Mouse (Mus musculus) limb, embryonic 12.5 days (tissue): Measurements from ENCODE around the gene Sec61g. TPM values are rescaled to one million over a fixed set of nuclear protein-coding genes. Genes with fewer than 3 reads are reported as not detected.
A peak's percentile ranks its signal among the peaks of the same experiment; 100 is the strongest.
"Not testable (repeated sequence)": the region's sequence is repeated elsewhere in the genome, so short reads cannot be mapped to it uniquely, and the experiment has no call there.

Experiments
- ATAC-seq: fragments of 200-750 bp; cut with Nextera tagmentation; 2 replicates; pipeline ENCODE4 v1.8.0; 2017; ENCODE audit warnings: low read depth, moderate TSS enrichment; ENCODE audit not compliant: insufficient number of reproducible peaks, insufficient read depth, low FRiP score, low TSS enrichment
- H3K27ac ChIP-seq: fragments of 300-500 bp; sonication (generic); 2 replicates; pipeline ENCODE4 v1.5.1; 2016; ENCODE audit warnings: mild to moderate bottlenecking, moderate library complexity
- H3K27me3 ChIP-seq: fragments of 300-500 bp; sonication (generic); 2 replicates; pipeline ENCODE4 v1.6.1; 2016; ENCODE audit warnings: mild to moderate bottlenecking, moderate library complexity
- H3K36me3 ChIP-seq: fragments of 300-500 bp; sonication (generic); 2 replicates; pipeline ENCODE4 v1.6.1; 2016; ENCODE audit warnings: mild to moderate bottlenecking, moderate library complexity
- H3K4me1 ChIP-seq: fragments of 300-500 bp; sonication (generic); replicated peaks from 2 replicates; pipeline ENCODE4 v1.6.1; 2016
- H3K4me2 ChIP-seq: fragments of 300-500 bp; sonication (generic); 2 replicates; pipeline ENCODE4 v1.6.1; 2016; ENCODE audit warnings: mild to moderate bottlenecking, moderate library complexity
- H3K4me3 ChIP-seq: fragments of 300-500 bp; sonication (generic); replicated peaks from 2 replicates; pipeline ENCODE4 v1.5.1; 2016; ENCODE audit warnings: mild to moderate bottlenecking
- H3K9ac ChIP-seq: fragments of 300-500 bp; sonication (generic); replicated peaks from 2 replicates; pipeline ENCODE4 v1.6.1; 2016; ENCODE audit warnings: mild to moderate bottlenecking, moderate library complexity
- H3K9me3 ChIP-seq: fragments of 300-500 bp; sonication (generic); 2 replicates; pipeline ENCODE4 v1.6.1; 2016; ENCODE audit warnings: mild to moderate bottlenecking, moderate library complexity
- WGBS: fragments of 180-500 bp; shearing (Covaris S2); methylation state at CpG from one replicate; pipeline ENCODE4 v1.1.7; 2016; 5-methylcytosine and 5-hydroxymethylcytosine counted together
- polyA plus RNA-seq: library from polyadenylated mRNA; unstranded; fragments of >200 nt; fragmentation: Nextera tagmentation; extraction: Ambion mirVana; gene quantifications from 2 replicates; pipeline ENCODE4 v1.2.1, GENCODE M21; 2016

The Sec61g gene
- polyA plus RNA-seq, 1 experiment from 2014 or later = 45.1 TPM

- H3K9me3 ChIP-seq, H3K4me3 ChIP-seq, H3K4me2 ChIP-seq, ATAC-seq, H3K27me3 ChIP-seq, H3K4me1 ChIP-seq, H3K36me3 ChIP-seq, H3K9ac ChIP-seq, H3K27ac ChIP-seq: not testable (repeated sequence)
- 95% methylated on average over 16 of the region's 16 CpGs for WGBS
Measured at GRCm38 (mm10) chr11:16515081-16515480, 6.8 kb upstream of the Sec61g start.

GRCm38 (mm10) chr11:16514221-16514620 lies 5.9 kb upstream of the Sec61g start:
- H3K4me1 ChIP-seq, H3K9me3 ChIP-seq, H3K27me3 ChIP-seq, H3K4me3 ChIP-seq, ATAC-seq, H3K36me3 ChIP-seq, H3K27ac ChIP-seq, H3K9ac ChIP-seq, H3K4me2 ChIP-seq: not testable (repeated sequence)
- 50% methylated on average over 23 of the region's 23 CpGs for WGBS

GRCm38 (mm10) chr11:16507385-16508051 lies 766 bp downstream of the Sec61g start:
- peak; percentile 76 for ATAC-seq
- H3K4me3 ChIP-seq = peak overlapping the region; percentile 88
- H3K27ac ChIP-seq = peak overlapping the region; percentile 95
- peaks cover 31% of the 10 kb centered on the region for H3K36me3 ChIP-seq
- peaks cover 6% of the 10 kb centered on the region; the same call in 1 of the 2 replicates for H3K4me1 ChIP-seq
- H3K27me3 ChIP-seq = no peaks in the 10 kb centered on the region
- peak overlapping the region; percentile 93 for H3K9ac ChIP-seq
- H3K9me3 ChIP-seq = no peaks in the 10 kb centered on the region
- WGBS = 5% methylated on average over 26 of the region's 26 CpGs
- H3K4me2 ChIP-seq = peak overlapping the region; percentile 82

- 94% methylated on average over 6 of the region's 6 CpGs for WGBS
- no peaks in the 10 kb centered on the region for H3K9me3 ChIP-seq
- no peak overlapping the region for H3K27ac ChIP-seq
- peaks cover 6% of the 10 kb centered on the region; the same call in 1 of the 2 replicates for H3K4me1 ChIP-seq
- no peak overlapping the region for H3K4me2 ChIP-seq
- ATAC-seq = no peak
- no peak overlapping the region for H3K4me3 ChIP-seq
- no peak overlapping the region for H3K9ac ChIP-seq
- H3K36me3 ChIP-seq = peaks cover 42% of the 10 kb centered on the region
- H3K27me3 ChIP-seq = no peaks in the 10 kb centered on the region
Measured at GRCm38 (mm10) chr11:16505999-16506398, 2.3 kb downstream of the Sec61g start.

GRCm38 (mm10) chr11:16503150-16503549 lies 5.1 kb downstream of the Sec61g start:
- Histone ChIP-seq H3K27me3 (no peaks in the 10 kb centered on the region), H3K9ac (no peak overlapping the region), H3K36me3 (peaks cover 54% of the 10 kb centered on the region), H3K27ac (no peak overlapping the region), H3K4me2 (no peak overlapping the region), H3K4me1 (peaks cover 6% of the 10 kb centered on the region; the same call in 1 of the 2 replicates), H3K9me3 (no peaks in the 10 kb centered on the region), H3K4me3 (no peak overlapping the region)
- no peak for ATAC-seq
- WGBS = 89% methylated on average over 5 of the region's 5 CpGs

GRCm38 (mm10) chr11:16502744-16503143 lies 5.5 kb downstream of the Sec61g start:
- no peaks in the 10 kb centered on the region for H3K27me3 ChIP-seq
- no peak for ATAC-seq
- no peak overlapping the region for H3K9ac ChIP-seq
- no peak overlapping the region for H3K4me2 ChIP-seq
- peaks cover 54% of the 10 kb centered on the region for H3K36me3 ChIP-seq
- no peak overlapping the region for H3K27ac ChIP-seq
- peaks cover 6% of the 10 kb centered on the region; the same call in 1 of the 2 replicates for H3K4me1 ChIP-seq
- H3K4me3 ChIP-seq = no peak overlapping the region
- 82% methylated on average over 3 of the region's 3 CpGs for WGBS
- no peaks in the 10 kb centered on the region for H3K9me3 ChIP-seq

- ATAC-seq = no peak
- WGBS = 49% methylated on average over 1 of the region's 1 CpGs
- no peaks in the 10 kb centered on the region for H3K9me3 ChIP-seq
Measured at GRCm38 (mm10) chr11:16498756-16499680, 9.3 kb downstream of the Sec61g start.

More at GRCm38 (mm10) chr11:16498756-16499680, 9.3 kb downstream of the Sec61g start:
- no peak overlapping the region for H3K9ac ChIP-seq
- H3K4me3 ChIP-seq = no peak overlapping the region
- peaks cover 35% of the 10 kb centered on the region for H3K36me3 ChIP-seq
- no peaks in the 10 kb centered on the region for H3K27me3 ChIP-seq
- H3K27ac ChIP-seq = no peak overlapping the region
- H3K4me1 ChIP-seq = no peaks in the 10 kb centered on the region
- no peak overlapping the region for H3K4me2 ChIP-seq

Other genes with a start within 250 kb of the Sec61g start
- gene Egfr, start 243.7 kb upstream of the Sec61g start, polyA plus RNA-seq = 9.0 and 11.6 TPM in 2 replicates